Mouse (Mus musculus) small intestine, adult 2 months (tissue): Measurements from ENCODE around the gene Vps45.
"Not testable (repeated sequence)": the region's sequence is repeated elsewhere in the genome, so short reads cannot be mapped to it uniquely, and the experiment has no call there.

Source experiments
- CTCF ChIP-seq: fragments of 200-500 bp; IDR thresholded peaks from 2 replicates; pipeline ENCODE4 v1.5.1; 2012; ENCODE audit warnings: low read depth, mild to moderate bottlenecking, control low read depth, inconsistent platforms, low read length, moderate library complexity, mixed read lengths; ENCODE audit not compliant: insufficient replicate concordance, insufficient read length; ENCODE audit errors: extremely low read depth
- POLR2A ChIP-seq: fragments of 200-500 bp; IDR thresholded peaks from 2 replicates; pipeline ENCODE4 v1.6.1; 2012; ENCODE audit warnings: low read depth, mild to moderate bottlenecking, control low read depth, inconsistent platforms, low read length, moderate library complexity

DNA sequence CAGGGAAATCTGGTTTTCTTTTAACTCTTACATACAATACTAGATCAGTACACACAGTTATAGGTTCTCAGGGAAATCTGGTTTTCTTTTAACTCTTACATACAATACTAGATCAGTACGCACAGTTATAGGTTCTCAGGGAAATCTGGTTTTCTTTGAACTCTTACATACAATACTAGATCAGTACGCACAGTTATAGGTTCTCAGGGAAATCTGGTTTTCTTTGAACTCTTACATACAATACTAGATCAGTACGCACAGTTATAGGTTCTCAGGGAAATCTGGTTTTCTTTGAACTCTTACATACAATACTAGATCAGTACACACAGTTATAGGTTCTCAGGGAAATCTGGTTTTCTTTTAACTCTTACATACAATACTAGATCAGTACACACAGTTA, 13.7 kb downstream of the Vps45 start:
- TF ChIP-seq CTCF, POLR2A: not testable (repeated sequence)
